Mouse (Mus musculus) stomach, postnatal 0 days (tissue): ENCODE measurements around the gene Gjb5. TPM values are rescaled to one million over a fixed set of nuclear protein-coding genes. Genes with fewer than 3 reads are reported as not detected.

Experiments used
- ATAC-seq: fragments of 200-750 bp; cut with Nextera tagmentation; 2 replicates; pipeline ENCODE4 v1.8.0; 2017; ENCODE audit not compliant: low FRiP score, low TSS enrichment
- DNase-seq: peaks from one replicate; pipeline ENCODE4 v3.0.0-alpha.2; 2016; ENCODE audit warnings: low spot score
- H3K27ac ChIP-seq: fragments of 300-500 bp; sonication (generic); replicated peaks from 2 replicates; pipeline ENCODE4 v1.5.1; 2014; ENCODE audit warnings: mild to moderate bottlenecking, control low read depth
- H3K27me3 ChIP-seq: fragments of 300-500 bp; sonication (generic); 2 replicates; pipeline ENCODE4 v1.6.1; 2014; ENCODE audit warnings: low read length; ENCODE audit not compliant: control insufficient read depth, insufficient read depth
- H3K36me3 ChIP-seq: fragments of 300-500 bp; sonication (generic); 2 replicates; pipeline ENCODE4 v1.6.1; 2014; ENCODE audit warnings: low read length, mixed read lengths; ENCODE audit not compliant: control insufficient read depth, insufficient read depth
- H3K4me1 ChIP-seq: fragments of 300-500 bp; sonication (generic); replicated peaks from 2 replicates; pipeline ENCODE4 v1.6.1; 2014; ENCODE audit warnings: antibody characterized with exemption; ENCODE audit not compliant: control insufficient read depth, insufficient read depth
- H3K4me2 ChIP-seq: fragments of 300-500 bp; sonication (generic); replicated peaks from 2 replicates; pipeline ENCODE4 v1.6.1; 2014; ENCODE audit warnings: low read depth, mild to moderate bottlenecking, control low read depth, moderate library complexity
- H3K4me3 ChIP-seq: fragments of 300-500 bp; sonication (generic); 2 replicates; pipeline ENCODE4 v1.5.1; 2014; ENCODE audit warnings: low read depth, low read length, control low read depth
- H3K9ac ChIP-seq: fragments of 300-500 bp; sonication (generic); 2 replicates; pipeline ENCODE4 v1.6.1; 2014; ENCODE audit warnings: mild to moderate bottlenecking, low read length, control low read depth, mixed read lengths
- H3K9me3 ChIP-seq: fragments of 300-500 bp; sonication (generic); 2 replicates; pipeline ENCODE4 v1.6.1; 2016; ENCODE audit warnings: low read length; ENCODE audit not compliant: control insufficient read depth
- CTCF ChIP-seq: IDR thresholded peaks from 2 replicates; pipeline ENCODE4 v1.5.1; 2016; ENCODE audit warnings: antibody characterized with exemption, low read depth, mild to moderate bottlenecking, moderate library complexity
- EP300 ChIP-seq: optimal IDR thresholded peaks from 2 replicates; pipeline ENCODE3; 2016; ENCODE audit warnings: antibody characterized with exemption
- WGBS: fragments of 180-500 bp; shearing (Covaris S2); extraction: QIAGEN DNeasy Blood & Tissue Kit; methylation state at CpG from one replicate; pipeline ENCODE4 v1.1.7; 2014; 5-methylcytosine and 5-hydroxymethylcytosine counted together
- polyA plus RNA-seq: library from polyadenylated mRNA; unstranded; fragments of >200 nt; fragmentation: Nextera tagmentation; extraction: Ambion mirVana; gene quantifications from 2 replicates; pipeline ENCODE4 v1.2.1, GENCODE M21; 2015

Gene Gjb5
- polyA plus RNA-seq, 1 experiment from 2014 or later: 3.3 TPM

DNA sequence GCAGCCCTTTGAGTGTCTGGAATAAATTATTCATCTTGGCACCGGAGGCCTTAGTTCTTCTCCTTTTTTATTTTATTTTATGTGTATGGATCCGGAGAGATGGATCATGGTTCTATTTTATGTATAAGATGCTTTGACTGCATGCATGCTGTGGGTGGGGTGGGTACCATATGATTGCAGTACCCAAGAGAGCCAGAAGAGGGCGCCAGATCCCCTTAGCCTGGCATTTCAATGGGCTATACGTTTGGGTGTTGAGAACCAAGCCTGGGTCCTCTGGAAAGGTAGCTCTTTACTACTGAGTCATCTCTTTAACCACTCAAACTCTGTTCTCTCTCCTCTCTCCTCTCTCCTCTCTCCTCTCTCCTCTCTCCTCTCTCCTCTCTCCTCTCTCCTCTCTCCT is 19.4 kb upstream of the Gjb5 start:
- 38% methylated on average over 4 of the region's 4 CpGs for WGBS
- Histone ChIP-seq H3K36me3 (no peaks in the 10 kb centered on the region), H3K27ac (no peak overlapping the region), H3K27me3 (no peaks in the 10 kb centered on the region), H3K4me1 (no peaks in the 10 kb centered on the region), H3K9ac (no peak overlapping the region), H3K9me3 (no peaks in the 10 kb centered on the region), H3K4me3 (no peak overlapping the region), H3K4me2 (no peak overlapping the region)
- no peak for TF ChIP-seq EP300
- TF ChIP-seq CTCF: peak; percentile 70
- DNase-seq: no peak
- ATAC-seq: no peak

DNA sequence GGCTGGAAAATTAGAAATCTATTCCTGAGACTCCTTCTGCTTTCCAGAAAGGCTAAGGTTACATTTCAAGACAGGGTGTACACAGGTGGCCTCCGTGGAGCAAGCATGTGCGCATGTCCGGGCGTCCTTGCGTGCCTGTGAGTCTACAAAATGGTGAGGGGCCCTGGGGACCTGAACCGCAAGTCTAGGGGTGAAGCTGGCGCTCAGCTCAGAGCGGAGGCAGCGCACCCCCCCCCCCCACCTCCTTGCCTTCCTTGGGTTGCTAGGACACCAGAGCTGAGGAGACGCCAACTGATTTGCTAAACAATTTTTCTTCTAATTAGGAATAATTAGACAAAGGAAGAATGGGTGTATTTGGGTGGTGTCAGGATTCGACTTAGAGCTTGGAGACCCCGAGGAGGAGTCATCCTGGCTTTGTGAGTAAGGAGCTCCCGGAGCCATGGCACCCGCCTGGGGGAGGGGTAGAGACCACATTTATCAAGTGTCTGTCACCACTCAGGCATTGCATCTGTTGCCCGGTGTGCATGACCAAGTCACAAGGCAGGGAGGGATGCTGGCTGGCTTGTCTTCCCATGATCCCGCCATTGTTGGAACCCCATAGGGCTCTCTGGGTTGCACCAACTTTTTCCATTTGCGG is 17.7 kb upstream of the Gjb5 start:
- no peak overlapping the region for H3K9ac ChIP-seq
- ATAC-seq (no peak), DNase-seq (no peak)
- H3K4me3 ChIP-seq: no peak overlapping the region
- 84% methylated on average over 17 of the region's 17 CpGs for WGBS
- no peaks in the 10 kb centered on the region for H3K27me3 ChIP-seq
- TF ChIP-seq CTCF: no peak
- TF ChIP-seq EP300: no peak
- H3K9me3 ChIP-seq: no peaks in the 10 kb centered on the region
- H3K27ac ChIP-seq: no peak overlapping the region
- no peak overlapping the region for H3K4me2 ChIP-seq
- H3K4me1 ChIP-seq: no peaks in the 10 kb centered on the region
- no peaks in the 10 kb centered on the region for H3K36me3 ChIP-seq

DNA sequence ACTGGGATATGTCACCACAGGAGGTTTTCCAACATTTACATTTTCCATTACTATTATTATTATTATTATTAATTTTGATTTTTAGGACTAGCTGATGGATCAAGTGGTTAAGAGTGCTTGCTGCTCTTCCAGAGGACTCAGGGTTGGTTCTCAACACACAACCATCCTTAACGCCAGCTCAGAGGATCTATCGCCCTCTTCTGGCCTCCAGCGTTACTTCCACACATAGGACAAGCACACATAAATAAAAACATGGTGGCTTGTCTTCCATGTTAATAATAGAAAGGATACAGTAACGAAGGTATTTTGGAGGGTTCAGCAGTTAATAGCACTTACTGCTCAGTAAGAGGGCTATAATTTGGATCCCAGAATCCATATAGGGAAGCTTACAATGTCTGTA is 16.7 kb upstream of the Gjb5 start:
- no peak overlapping the region for H3K4me3 ChIP-seq
- H3K4me2 ChIP-seq: no peak overlapping the region
- no peaks in the 10 kb centered on the region for H3K4me1 ChIP-seq
- no peaks in the 10 kb centered on the region for H3K36me3 ChIP-seq
- TF ChIP-seq EP300: no peak
- peak; percentile 10; the same call in 1 of the 2 replicates for TF ChIP-seq CTCF
- no peak overlapping the region for H3K27ac ChIP-seq
- WGBS: 81% methylated on average over 4 of the region's 4 CpGs
- H3K9me3 ChIP-seq: no peaks in the 10 kb centered on the region
- no peak for DNase-seq
- no peaks in the 10 kb centered on the region for H3K27me3 ChIP-seq
- no peak for ATAC-seq
- H3K9ac ChIP-seq: no peak overlapping the region

GRCm38 (mm10) chr4:127373491-127373890 is 15.5 kb upstream of the Gjb5 start:
- Histone ChIP-seq H3K36me3 (no peaks in the 10 kb centered on the region), H3K9me3 (no peaks in the 10 kb centered on the region), H3K4me2 (no peak overlapping the region), H3K4me3 (no peak overlapping the region), H3K9ac (no peak overlapping the region), H3K27ac (no peak overlapping the region), H3K27me3 (no peaks in the 10 kb centered on the region), H3K4me1 (no peaks in the 10 kb centered on the region)
- 33% methylated on average over 8 of the region's 8 CpGs for WGBS
- ATAC-seq (no peak), DNase-seq (no peak)
- TF ChIP-seq EP300: no peak

GRCm38 (mm10) chr4:127371546-127371945 is 13.6 kb upstream of the Gjb5 start:
- Histone ChIP-seq H3K9me3 (no peaks in the 10 kb centered on the region), H3K4me1 (no peaks in the 10 kb centered on the region), H3K27me3 (no peaks in the 10 kb centered on the region), H3K4me2 (no peak overlapping the region), H3K27ac (peak overlapping the region; percentile 49), H3K9ac (no peak overlapping the region), H3K4me3 (no peak overlapping the region), H3K36me3 (no peaks in the 10 kb centered on the region)
- WGBS: 30% methylated on average over 5 of the region's 5 CpGs
- TF ChIP-seq CTCF (peak; percentile 47), EP300 (no peak)
- DNase-seq (peak; percentile 33), ATAC-seq (peak; percentile 86)

DNA sequence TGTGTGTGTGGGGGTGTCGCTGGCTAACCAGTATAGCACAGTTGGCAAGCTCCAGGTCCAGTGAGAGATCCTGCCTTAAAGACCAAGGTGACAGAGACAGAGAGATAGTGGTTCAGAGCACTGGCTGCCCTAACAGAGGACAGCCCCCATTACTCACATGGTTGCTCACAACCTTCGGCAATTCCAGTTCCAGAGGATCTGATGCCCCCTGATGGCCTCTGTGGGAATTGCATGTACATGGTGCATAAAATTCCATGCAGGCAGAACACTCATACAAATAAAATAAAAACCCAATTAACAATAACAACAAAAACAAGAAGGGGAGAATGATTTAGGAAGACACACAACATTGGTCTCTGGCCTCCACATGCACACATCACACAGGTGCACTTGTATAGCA is 12.5 kb upstream of the Gjb5 start:
- no peak for TF ChIP-seq EP300
- TF ChIP-seq CTCF: peak; percentile 66
- Histone ChIP-seq H3K27ac (no peak overlapping the region), H3K27me3 (no peaks in the 10 kb centered on the region), H3K4me1 (no peaks in the 10 kb centered on the region), H3K36me3 (no peaks in the 10 kb centered on the region), H3K9ac (no peak overlapping the region), H3K4me3 (no peak overlapping the region), H3K4me2 (no peak overlapping the region), H3K9me3 (no peaks in the 10 kb centered on the region)
- ATAC-seq (no peak), DNase-seq (no peak)
- WGBS: 51% methylated on average over 2 of the region's 2 CpGs
